Mouse (Mus musculus) embryonic facial prominence, embryonic 13.5 days (tissue): ENCODE data around the gene Cd38. TPM values are rescaled to one million over a fixed set of nuclear protein-coding genes. Genes with fewer than 3 reads are reported as not detected.
"Not testable (repeated sequence)": the region's sequence is repeated elsewhere in the genome, so short reads cannot be mapped to it uniquely, and the experiment has no call there.

Experiments
- ATAC-seq: fragments of 200-750 bp; cut with Nextera tagmentation; 2 replicates; pipeline ENCODE4 v1.8.0; 2017; ENCODE audit warnings: low read depth; ENCODE audit not compliant: insufficient number of reproducible peaks, insufficient read depth, low FRiP score, low TSS enrichment
- H3K27ac ChIP-seq: fragments of 300-500 bp; sonication (generic); 2 replicates; pipeline ENCODE4 v1.5.1; 2015; ENCODE audit warnings: moderate library complexity, mild to moderate bottlenecking, inconsistent platforms
- H3K27me3 ChIP-seq: fragments of 300-500 bp; sonication (generic); 2 replicates; pipeline ENCODE4 v1.6.1; 2015; ENCODE audit warnings: mild to moderate bottlenecking, inconsistent platforms
- H3K36me3 ChIP-seq: fragments of 300-500 bp; sonication (generic); 2 replicates; pipeline ENCODE4 v1.6.1; 2015; ENCODE audit warnings: mild to moderate bottlenecking, inconsistent platforms
- H3K4me1 ChIP-seq: fragments of 300-500 bp; sonication (generic); 2 replicates; pipeline ENCODE4 v1.6.1; 2015; ENCODE audit warnings: inconsistent platforms
- H3K4me2 ChIP-seq: fragments of 300-500 bp; sonication (generic); 2 replicates; pipeline ENCODE4 v1.6.1; 2015; ENCODE audit warnings: moderate library complexity, mild to moderate bottlenecking, inconsistent platforms
- H3K4me3 ChIP-seq: fragments of 300-500 bp; sonication (generic); 2 replicates; pipeline ENCODE4 v1.5.1; 2015; ENCODE audit warnings: mild to moderate bottlenecking, inconsistent platforms
- H3K9ac ChIP-seq: fragments of 300-500 bp; sonication (generic); 2 replicates; pipeline ENCODE4 v1.6.1; 2015; ENCODE audit warnings: mild to moderate bottlenecking, inconsistent platforms
- H3K9me3 ChIP-seq: fragments of 300-500 bp; sonication (generic); 2 replicates; pipeline ENCODE4 v1.6.1; 2016; ENCODE audit warnings: inconsistent platforms
- WGBS: fragments of 180-500 bp; shearing (Covaris S2); methylation state at CpG from one replicate; pipeline ENCODE4 v1.1.7; 2015; ENCODE audit warnings: mixed read lengths; 5-methylcytosine and 5-hydroxymethylcytosine counted together
- polyA plus RNA-seq: library from polyadenylated mRNA; unstranded; fragments of >200 nt; fragmentation: Nextera tagmentation; extraction: Ambion mirVana; gene quantifications from 2 replicates; pipeline ENCODE4 v1.2.1, GENCODE M21; 2015

Cd38 gene
- polyA plus RNA-seq, 1 experiment from 2014 or later: 5.2 TPM

DNA sequence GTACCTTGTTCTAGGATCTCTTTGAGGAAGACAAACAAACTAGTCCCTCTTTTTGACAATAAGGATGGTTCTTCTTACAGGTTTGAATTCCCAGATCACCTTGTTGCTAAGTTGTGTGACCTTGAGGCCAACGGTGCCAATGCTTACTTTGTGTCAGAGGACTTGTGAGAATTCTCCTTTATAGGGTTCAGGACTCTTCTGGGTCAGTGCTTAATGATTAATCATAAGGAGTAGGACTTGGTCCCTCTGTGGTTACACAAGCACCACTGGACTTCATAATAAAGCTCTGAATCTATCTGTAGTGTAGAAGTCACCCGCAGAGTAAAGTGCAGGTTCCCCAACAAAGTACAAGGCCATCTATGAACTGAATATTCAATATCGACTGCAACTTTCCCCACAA, 36.3 kb downstream of the Cd38 start:
- H3K9me3 ChIP-seq: no peaks in the 10 kb centered on the region
- no peak overlapping the region for H3K4me3 ChIP-seq
- no peaks in the 10 kb centered on the region for H3K27me3 ChIP-seq
- H3K4me2 ChIP-seq: no peak overlapping the region
- WGBS: 92% methylated on average over 3 of the region's 3 CpGs
- no peak for ATAC-seq
- H3K27ac ChIP-seq: no peak overlapping the region
- no peak overlapping the region for H3K9ac ChIP-seq
- no peaks in the 10 kb centered on the region for H3K4me1 ChIP-seq
- H3K36me3 ChIP-seq: no peaks in the 10 kb centered on the region

DNA sequence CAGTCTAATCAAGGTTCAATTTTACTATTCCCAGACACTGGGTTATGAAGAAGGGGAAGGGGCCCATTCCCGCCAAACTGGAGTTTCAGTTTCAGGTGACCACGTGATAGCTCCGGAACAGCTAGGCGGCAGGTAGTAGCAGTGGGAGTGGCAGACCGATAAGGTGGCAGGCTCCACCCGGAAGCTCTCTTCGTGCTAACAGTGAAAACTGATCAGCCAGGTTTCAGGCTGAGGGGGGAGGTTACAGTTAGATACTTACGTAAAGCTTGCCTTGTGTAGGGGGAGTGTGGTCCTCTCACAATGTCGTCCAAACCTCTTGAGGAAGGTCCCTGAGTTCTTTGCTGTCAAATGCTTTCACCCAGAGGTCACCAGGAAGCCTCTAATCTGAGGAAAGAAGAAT, 40.9 kb downstream of the Cd38 start:
- no peaks in the 10 kb centered on the region for H3K36me3 ChIP-seq
- no peak for ATAC-seq
- no peaks in the 10 kb centered on the region for H3K9me3 ChIP-seq
- no peak overlapping the region for H3K27ac ChIP-seq
- 55% methylated on average over 9 of the region's 9 CpGs for WGBS
- no peak overlapping the region for H3K4me2 ChIP-seq
- no peaks in the 10 kb centered on the region for H3K4me1 ChIP-seq
- no peak overlapping the region for H3K9ac ChIP-seq
- H3K4me3 ChIP-seq: no peak overlapping the region
- H3K27me3 ChIP-seq: no peaks in the 10 kb centered on the region

DNA sequence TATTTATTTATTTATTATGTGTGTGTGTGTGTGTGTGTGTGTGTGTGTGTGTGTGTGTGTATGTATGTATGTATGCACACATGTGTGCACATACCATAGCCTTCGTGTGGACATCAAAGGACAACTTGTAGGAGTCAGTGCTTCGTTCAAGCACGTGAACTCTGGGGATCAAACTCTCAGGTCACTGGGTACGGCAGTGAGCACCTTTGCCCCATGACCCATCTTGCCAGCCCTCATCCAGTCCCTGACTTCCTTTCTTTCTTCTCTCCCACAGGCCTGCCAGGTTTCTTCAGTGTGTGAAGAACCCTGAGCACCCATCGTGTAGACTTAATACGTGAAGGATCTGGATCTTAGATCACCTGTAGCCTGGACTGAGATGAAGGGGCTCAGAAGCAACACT, 41.7 kb downstream of the Cd38 start:
- no peak for ATAC-seq
- Histone ChIP-seq H3K4me1 (no peaks in the 10 kb centered on the region), H3K36me3 (no peaks in the 10 kb centered on the region), H3K4me3 (no peak overlapping the region), H3K9me3 (no peaks in the 10 kb centered on the region), H3K4me2 (no peak overlapping the region), H3K27me3 (no peaks in the 10 kb centered on the region), H3K9ac (no peak overlapping the region), H3K27ac (no peak overlapping the region)
- WGBS: 89% methylated on average over 6 of the region's 6 CpGs

DNA sequence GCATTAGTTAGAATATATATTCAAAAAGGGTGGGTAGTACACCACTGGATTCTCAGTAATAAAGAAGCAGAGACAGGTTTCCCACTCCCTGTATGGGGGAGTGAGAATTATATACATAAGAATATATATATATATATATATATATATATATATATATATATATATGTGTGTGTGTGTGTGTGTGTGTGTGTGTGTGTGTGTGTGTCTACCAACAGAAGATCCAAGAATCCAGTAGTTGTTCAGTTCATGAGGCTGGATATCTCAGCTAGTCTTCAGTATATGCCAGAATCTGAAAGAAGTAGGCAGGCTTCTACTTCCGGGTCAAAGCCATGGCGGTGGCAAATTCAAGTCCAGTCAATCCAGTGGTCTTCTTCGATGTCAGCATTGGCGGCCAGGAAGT, 44.5 kb downstream of the Cd38 start, which contains the start of gene Gm7879:
TSS of gene Gm7879 (plus strand) at position 301 of the 400 bp plus-strand sequence.
- H3K4me3 ChIP-seq, H3K4me1 ChIP-seq, H3K27me3 ChIP-seq, H3K36me3 ChIP-seq, H3K9me3 ChIP-seq, ATAC-seq, H3K9ac ChIP-seq, H3K4me2 ChIP-seq, H3K27ac ChIP-seq: not testable (repeated sequence)
- WGBS: 99% methylated on average over 4 of the region's 4 CpGs

GRCm38 (mm10) chr5:43915261-43915886, 47.0 kb downstream of the Cd38 start:
- H3K27ac ChIP-seq: no peak overlapping the region
- H3K4me2 ChIP-seq: no peak overlapping the region
- WGBS: 94% methylated on average over 4 of the region's 4 CpGs
- no peaks in the 10 kb centered on the region for H3K36me3 ChIP-seq
- no peak overlapping the region for H3K9ac ChIP-seq
- no peaks in the 10 kb centered on the region for H3K27me3 ChIP-seq
- no peak overlapping the region for H3K4me3 ChIP-seq
- no peaks in the 10 kb centered on the region for H3K9me3 ChIP-seq
- H3K4me1 ChIP-seq: no peaks in the 10 kb centered on the region
- no peak for ATAC-seq

DNA sequence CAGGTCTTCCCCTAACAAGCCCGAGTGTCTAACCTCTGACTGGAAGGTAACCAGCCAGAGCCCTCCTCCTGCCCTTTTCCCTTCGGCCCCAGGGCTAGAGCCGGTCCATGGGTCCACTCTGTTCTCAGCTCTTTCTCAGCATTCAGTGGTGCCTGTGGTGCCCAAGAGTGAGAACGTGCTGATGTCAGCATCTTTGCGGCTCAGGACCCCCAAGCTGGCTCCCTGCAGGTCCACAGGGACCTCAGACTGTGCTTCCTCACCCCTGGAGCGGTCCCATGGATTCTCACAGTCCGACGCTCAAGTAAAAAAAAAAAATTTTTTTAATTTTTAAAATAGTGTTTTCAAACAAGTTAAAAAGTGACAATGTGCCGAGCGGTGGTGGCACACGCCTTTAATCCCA, 53.5 kb downstream of the Cd38 start:
- ATAC-seq: no peak
- 85% methylated on average over 11 of the region's 11 CpGs for WGBS
- Histone ChIP-seq H3K36me3 (no peaks in the 10 kb centered on the region), H3K4me2 (no peak overlapping the region), H3K9ac (no peak overlapping the region), H3K4me1 (no peaks in the 10 kb centered on the region), H3K27me3 (no peaks in the 10 kb centered on the region), H3K4me3 (no peak overlapping the region), H3K27ac (no peak overlapping the region), H3K9me3 (no peaks in the 10 kb centered on the region)

GRCm38 (mm10) chr5:43923933-43924332, 55.6 kb downstream of the Cd38 start:
- 35% methylated on average over 4 of the region's 4 CpGs for WGBS
- ATAC-seq: no peak
- H3K27ac ChIP-seq: no peak overlapping the region
- no peaks in the 10 kb centered on the region for H3K4me1 ChIP-seq
- no peaks in the 10 kb centered on the region for H3K27me3 ChIP-seq
- no peaks in the 10 kb centered on the region for H3K9me3 ChIP-seq
- no peaks in the 10 kb centered on the region for H3K36me3 ChIP-seq
- H3K9ac ChIP-seq: no peak overlapping the region
- H3K4me3 ChIP-seq: no peak overlapping the region
- no peak overlapping the region for H3K4me2 ChIP-seq

DNA sequence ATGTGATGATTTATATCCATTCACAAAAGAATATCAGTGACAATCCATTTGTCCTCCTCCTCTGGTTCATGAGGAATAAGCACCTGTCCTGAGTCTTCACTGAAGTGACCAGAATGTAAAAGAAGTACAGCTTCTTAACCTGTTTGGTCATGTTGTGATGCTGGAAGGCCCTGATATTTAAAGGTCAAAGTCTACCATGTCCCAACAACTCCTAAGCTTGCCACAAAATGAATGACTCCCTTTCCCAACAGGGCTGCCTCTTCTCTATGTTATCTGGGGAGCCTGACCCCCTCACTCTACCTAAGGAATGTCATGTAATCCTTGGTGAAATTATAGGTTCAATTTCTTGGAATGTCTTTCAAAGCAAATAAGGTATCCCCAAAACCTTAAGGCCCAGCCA, 59.4 kb downstream of the Cd38 start:
- ATAC-seq: no peak
- no peak overlapping the region for H3K27ac ChIP-seq
- no peaks in the 10 kb centered on the region for H3K36me3 ChIP-seq
- H3K9me3 ChIP-seq: no peaks in the 10 kb centered on the region
- H3K27me3 ChIP-seq: no peaks in the 10 kb centered on the region
- no peaks in the 10 kb centered on the region for H3K4me1 ChIP-seq
- H3K4me3 ChIP-seq: no peak overlapping the region
- no peak overlapping the region for H3K9ac ChIP-seq
- H3K4me2 ChIP-seq: no peak overlapping the region

- Histone ChIP-seq H3K4me1 (no peaks in the 10 kb centered on the region), H3K9me3 (no peaks in the 10 kb centered on the region), H3K4me3 (no peak overlapping the region), H3K27ac (no peak overlapping the region), H3K4me2 (no peak overlapping the region), H3K27me3 (no peaks in the 10 kb centered on the region), H3K36me3 (no peaks in the 10 kb centered on the region), H3K9ac (no peak overlapping the region)
- no peak for ATAC-seq
- WGBS: 41% methylated on average over 2 of the region's 2 CpGs
Observed at GRCm38 (mm10) chr5:43933269-43933668, 64.9 kb downstream of the Cd38 start.

DNA sequence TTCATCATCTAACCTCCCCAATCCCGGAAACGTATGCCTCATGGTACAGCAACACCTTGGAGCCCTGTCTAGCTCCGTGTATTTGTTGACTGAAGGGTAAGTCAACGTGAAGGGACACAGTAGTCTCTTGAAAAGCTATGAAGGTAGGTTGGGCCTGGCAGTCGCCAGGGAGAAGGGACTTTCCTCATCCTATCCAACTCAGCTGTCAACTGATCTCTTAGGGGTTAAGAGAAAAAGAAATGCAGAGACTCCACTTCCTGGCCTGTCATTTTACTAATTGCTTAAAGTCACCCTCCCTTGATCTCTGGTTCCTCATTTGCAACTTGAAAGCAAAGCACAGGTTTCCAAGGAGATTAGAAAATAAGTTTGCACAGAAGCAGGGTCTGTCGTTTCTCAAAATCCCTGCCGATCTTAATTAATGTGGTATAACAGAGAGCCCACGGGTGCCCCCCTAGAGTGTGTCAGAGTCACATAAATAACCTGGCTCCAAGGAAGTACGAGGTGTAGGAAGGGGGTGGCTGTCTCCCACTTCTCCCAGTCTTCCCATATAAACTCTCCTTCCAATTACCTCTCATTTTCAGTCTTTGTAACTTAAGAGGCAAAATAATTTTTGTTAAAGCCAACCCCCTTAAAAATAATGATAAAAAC, 79.1 kb downstream of the Cd38 start:
- no peak overlapping the region for H3K9ac ChIP-seq
- H3K4me1 ChIP-seq: peaks cover 15% of the 10 kb centered on the region
- no peak for ATAC-seq
- 21% methylated on average over 9 of the region's 9 CpGs for WGBS
- peak overlapping the region; percentile 65 for H3K4me2 ChIP-seq
- H3K27ac ChIP-seq: no peak overlapping the region
- H3K4me3 ChIP-seq: peak overlapping the region; percentile 35; the same call in 1 of the 2 replicates
- 0 out of 2 replicates have a peak, but pooled peaks cover 4% of the 10 kb centered on the region for H3K27me3 ChIP-seq
- no peaks in the 10 kb centered on the region for H3K9me3 ChIP-seq
- H3K36me3 ChIP-seq: no peaks in the 10 kb centered on the region

- peaks cover 15% of the 10 kb centered on the region for H3K4me1 ChIP-seq
- 1% methylated on average over 27 of the region's 27 CpGs for WGBS
- peak; percentile 87 for ATAC-seq
- H3K27ac ChIP-seq: peak overlapping the region; percentile 24; the same call in 1 of the 2 replicates
- H3K9ac ChIP-seq: no peak overlapping the region
- H3K9me3 ChIP-seq: no peaks in the 10 kb centered on the region
- no peaks in the 10 kb centered on the region for H3K36me3 ChIP-seq
- 0 out of 2 replicates have a peak, but pooled peaks cover 4% of the 10 kb centered on the region for H3K27me3 ChIP-seq
- peak overlapping the region; percentile 65 for H3K4me2 ChIP-seq
- peak overlapping the region; percentile 35 for H3K4me3 ChIP-seq
Observed at GRCm38 (mm10) chr5:43948111-43948743, 79.9 kb downstream of the Cd38 start.

DNA sequence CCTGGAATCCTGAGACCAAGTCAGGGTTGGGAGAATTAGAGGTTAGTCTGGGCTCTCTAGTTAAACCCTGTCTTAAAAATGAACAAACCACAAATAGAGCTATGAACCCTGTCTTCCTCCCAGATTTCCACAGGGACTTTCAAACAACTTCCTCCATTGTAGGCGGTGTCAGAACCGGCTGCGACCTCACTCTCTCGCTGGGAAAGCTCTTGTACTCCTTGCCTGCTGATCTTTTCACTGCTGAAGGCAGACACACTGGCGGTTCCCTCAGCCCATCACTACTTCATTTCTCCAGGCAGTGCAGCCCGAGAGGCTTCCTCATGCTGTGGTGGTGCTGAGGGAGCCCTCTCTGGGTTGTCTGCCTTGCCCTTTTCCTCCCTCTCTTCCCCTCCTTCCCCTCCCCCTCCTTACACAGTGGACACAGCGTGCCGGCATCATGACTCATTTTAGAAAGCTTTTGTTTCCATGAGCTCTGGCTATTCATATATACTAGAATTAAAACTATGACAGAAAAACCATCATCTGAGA, 80.5 kb downstream of the Cd38 start:
- Histone ChIP-seq H3K9me3 (no peaks in the 10 kb centered on the region), H3K27me3 (0 out of 2 replicates have a peak, but pooled peaks cover 4% of the 10 kb centered on the region), H3K9ac (no peak overlapping the region), H3K4me1 (peaks cover 15% of the 10 kb centered on the region), H3K4me3 (peak overlapping the region; percentile 35), H3K36me3 (no peaks in the 10 kb centered on the region), H3K27ac (peak overlapping the region; percentile 56), H3K4me2 (peak overlapping the region; percentile 65)
- no peak for ATAC-seq
- WGBS: 6% methylated on average over 8 of the region's 8 CpGs
